Mouse (Mus musculus) right cerebral cortex, adult 18-20 months (tissue): ENCODE results near the gene Tnk1.
"Not testable (repeated sequence)": the region's sequence is repeated elsewhere in the genome, so short reads cannot be mapped to it uniquely, and the experiment has no call there.

Experiments
- DNase-seq: peaks from one replicate; pipeline ENCODE4 v3.0.0; 2022; ENCODE audit warnings: mixed read lengths

Tnk1 gene

GRCm38 (mm10) chr11:69878399-69878798 lies 19.9 kb upstream of the Tnk1 start:
- DNase-seq, result no peak

GRCm38 (mm10) chr11:69877878-69878277 lies 19.3 kb upstream of the Tnk1 start, which contains the start of gene Tmem95:
Gene Tmem95, minus strand, starts transcription at chr11:69878018.
- DNase-seq, result no peak

- peak; percentile 69 for DNase-seq
Observed at GRCm38 (mm10) chr11:69876867-69877266, 18.3 kb upstream of the Tnk1 start.

- DNase-seq, result no peak
Observed at GRCm38 (mm10) chr11:69876186-69876585, 17.7 kb upstream of the Tnk1 start.

GRCm38 (mm10) chr11:69872451-69872850 lies 13.9 kb upstream of the Tnk1 start:
- no peak for DNase-seq

GRCm38 (mm10) chr11:69871822-69872221 lies 13.3 kb upstream of the Tnk1 start:
- no peak for DNase-seq

- no peak for DNase-seq
Observed at GRCm38 (mm10) chr11:69870289-69871069, 11.9 kb upstream of the Tnk1 start.

GRCm38 (mm10) chr11:69867335-69867734 lies 8.8 kb upstream of the Tnk1 start:
- DNase-seq, result no peak

- DNase-seq, result no peak
Observed at GRCm38 (mm10) chr11:69865561-69865960, 7.0 kb upstream of the Tnk1 start.

- DNase-seq, result no peak
Observed at GRCm38 (mm10) chr11:69864138-69864860, 5.8 kb upstream of the Tnk1 start.

GRCm38 (mm10) chr11:69863729-69864128 lies 5.2 kb upstream of the Tnk1 start:
- not testable (repeated sequence) for DNase-seq

- no peak for DNase-seq
Observed at GRCm38 (mm10) chr11:69855347-69855746, 3.2 kb downstream of the Tnk1 start.

- no peak for DNase-seq
Observed at GRCm38 (mm10) chr11:69854680-69855079, 3.9 kb downstream of the Tnk1 start.

- no peak for DNase-seq
Observed at GRCm38 (mm10) chr11:69853994-69854393, 4.5 kb downstream of the Tnk1 start.

- DNase-seq, result no peak
Observed at GRCm38 (mm10) chr11:69850754-69851153, 7.8 kb downstream of the Tnk1 start.

GRCm38 (mm10) chr11:69849884-69850283 lies 8.6 kb downstream of the Tnk1 start:
- DNase-seq, result no peak

- DNase-seq, result no peak
Observed at GRCm38 (mm10) chr11:69849128-69849527, 9.4 kb downstream of the Tnk1 start.

- no peak for DNase-seq
Observed at GRCm38 (mm10) chr11:69848021-69848420, 10.5 kb downstream of the Tnk1 start.

GRCm38 (mm10) chr11:69846738-69847688 lies 11.5 kb downstream of the Tnk1 start:
- DNase-seq, result no peak

- DNase-seq, result peak; percentile 89
Observed at GRCm38 (mm10) chr11:69846198-69846680, 12.3 kb downstream of the Tnk1 start, which contains the start of gene Plscr3. Gene Plscr3, plus strand, starts transcription at chr11:69846376.

- no peak for DNase-seq
Observed at GRCm38 (mm10) chr11:69838714-69839104, 19.8 kb downstream of the Tnk1 start.

- peak; percentile 98 for DNase-seq
Observed at GRCm38 (mm10) chr11:69837952-69838713, 20.4 kb downstream of the Tnk1 start, which contains the start of gene Tmem256. Gene Tmem256, plus strand, starts transcription at chr11:69838514.
